26 mouse cellular contexts compared by ENCODE assay signal in the genomic region with DNA sequence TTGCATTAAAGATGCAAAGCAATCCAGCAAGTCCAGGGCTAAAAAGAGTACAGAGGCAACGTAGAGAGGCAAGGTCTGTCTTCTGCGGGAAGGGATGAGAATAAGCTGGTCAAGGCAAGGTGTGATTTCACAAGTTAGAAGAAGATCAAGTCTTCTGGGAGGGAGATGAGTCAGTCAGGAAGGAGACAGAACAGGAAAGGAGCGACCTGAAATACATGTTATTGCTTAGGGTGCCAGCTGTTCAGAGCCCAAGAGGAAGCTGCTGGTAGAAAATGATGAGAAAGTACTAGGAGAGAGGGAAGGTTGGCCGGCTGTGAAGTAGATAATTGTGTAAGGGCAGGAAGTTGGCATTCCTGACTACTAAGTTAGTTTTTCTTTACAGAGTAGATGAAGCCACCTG.
DNase-seq lines count a peak whose midpoint lies in the region; ATAC-seq and TF ChIP-seq lines count a peak whose summit lies in the region.
"Had no signal": no experiment of that assay in that cellular context is flagged by ENCODE, and none has a peak within 500 bp of the region (broad histone marks: within the 10 kb centered on the region; RNA-seq: fewer than 3 reads in every experiment).

No protein-coding gene starts in this region.

- DNase-seq in frontal cortex, postnatal 25 days (ENCODE audit: low spot score in 2 of 2), result no peak
- DNase-seq in layer of hippocampus, adult 2 months (ENCODE audit: low spot score in 2 of 2), result no peak
- DNase-seq in layer of hippocampus, postnatal 14 days (ENCODE audit: low spot score in 2 of 2), result no peak
- DNase-seq in left cerebral cortex, adult 2 months (ENCODE audit: extremely low spot score in 1 of 2, low spot score in 2 of 2), result no peak
- no peak for DNase-seq in left cerebral cortex, adult 18-20 months (ENCODE audit: low spot score in 2 of 2)
- DNase-seq in brain, adult 2 months (ENCODE audit: low read depth, low spot score), result peak; percentile 66
- DNase-seq: adrenal gland, adult 8-10 months; adrenal gland, postnatal 14 days; adrenal gland, postnatal 36 days; B cell, adult 2 months; cerebellum, adult 11 months; cerebellum, adult 18-20 months; cerebellum, adult 8-10 months; cerebellum, adult 9-11 months; cerebellum, postnatal 14 days; cerebellum, postnatal 36 days; embryo, embryonic 11 days had no signal

- intact Hi-C loops in left cerebral cortex, adult 2 months (cut with DNase I), result no loop called here

- no peak overlapping the region for H3K4me3 ChIP-seq in layer of hippocampus, adult 2 months
- H3K4me3 ChIP-seq in left cerebral cortex, adult 2 months, result no peak overlapping the region
- H3K4me3 ChIP-seq: embryonic facial prominence, embryonic 13.5 days; embryonic facial prominence, embryonic 15.5 days; erythroblast, embryonic 14.5 days; forebrain, embryonic 13.5 days; forebrain, embryonic 15.5 days had no signal

- TF ChIP-seq CTCF in layer of hippocampus, adult 2 months (conservative IDR thresholded peaks at IDR 0.05), result no peak
- no peak for TF ChIP-seq CTCF in left cerebral cortex, adult 2 months (IDR thresholded peaks at IDR 0.05)

- H3K27ac ChIP-seq in layer of hippocampus, adult 2 months, result 0 out of 2 replicates have a peak overlapping the region, but pooled peaks have one; percentile 36
- H3K27ac ChIP-seq in left cerebral cortex, adult 2 months, result peak overlapping the region; percentile 3; the same call in 1 of the 2 replicates
- H3K27ac ChIP-seq: embryonic facial prominence, embryonic 13.5 days; embryonic facial prominence, embryonic 15.5 days; forebrain, embryonic 13.5 days; forebrain, embryonic 15.5 days had no signal

- peak; percentile 54 for ATAC-seq in frontal cortex, adult (ENCODE audit: low TSS enrichment)
- ATAC-seq: activated CD4-positive, CD25-positive, alpha-beta regulatory T cell, adult 4 months; CD4-positive, CD25-positive, alpha-beta regulatory T cell, adult 4 months; forebrain, embryonic 13.5 days; forebrain, embryonic 15.5 days; Patski had no signal
